Mouse (Mus musculus) 3T3-L1 (cell line): ENCODE data around the gene Fan1.

ENCODE experiments used
- DNase-seq: peaks from one replicate; pipeline ENCODE4 v3.0.0-alpha.2; 2015; ENCODE audit warnings: low read depth, low spot score

Fan1 gene

DNA sequence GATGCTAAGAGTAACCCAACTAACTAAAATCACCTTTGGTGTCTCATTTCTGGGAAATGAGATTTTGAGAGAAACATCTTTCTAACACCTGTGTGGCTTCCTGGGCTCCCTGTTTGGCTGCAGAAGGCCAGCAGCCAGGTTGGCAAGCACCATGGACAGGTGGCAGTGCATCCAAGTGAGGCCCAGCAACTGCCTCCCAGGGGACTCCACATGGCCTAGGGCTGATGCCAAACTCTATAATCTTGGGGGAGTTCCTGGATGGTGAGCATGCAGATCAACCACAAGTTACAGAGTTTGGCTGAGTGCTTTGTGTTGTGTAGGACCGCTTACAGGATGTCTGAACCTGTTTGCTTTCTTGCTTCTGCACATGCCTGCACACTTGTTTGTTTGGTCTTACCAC lies 41.2 kb downstream of the Fan1 start:
- no peak for DNase-seq

- DNase-seq = no peak
Observed at GRCm38 (mm10) chr7:64331309-64331708, 42.6 kb downstream of the Fan1 start.

GRCm38 (mm10) chr7:64327486-64327885 lies 46.4 kb downstream of the Fan1 start:
- DNase-seq = no peak

GRCm38 (mm10) chr7:64326892-64327291 lies 47.0 kb downstream of the Fan1 start:
- DNase-seq = peak; percentile 85

DNA sequence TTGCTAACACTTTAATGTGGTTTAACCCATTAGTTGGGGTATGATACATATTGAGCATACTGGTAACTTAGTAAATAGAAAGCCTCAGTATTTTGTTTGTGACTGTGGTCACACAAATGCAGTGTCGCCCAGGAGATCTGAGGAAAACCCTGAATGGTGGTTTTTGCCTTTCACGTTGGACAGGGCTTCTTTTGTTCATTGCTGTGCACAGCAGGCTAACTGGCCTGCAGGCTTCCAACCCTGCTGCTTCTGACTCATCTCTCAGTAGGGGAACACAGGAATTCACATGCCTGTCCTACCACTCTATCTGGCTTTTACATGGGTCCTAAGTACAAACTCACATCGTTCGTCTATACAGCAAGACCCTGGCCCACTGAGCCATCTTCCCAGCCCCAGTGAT lies 52.2 kb downstream of the Fan1 start:
- peak; percentile 53 for DNase-seq

DNA sequence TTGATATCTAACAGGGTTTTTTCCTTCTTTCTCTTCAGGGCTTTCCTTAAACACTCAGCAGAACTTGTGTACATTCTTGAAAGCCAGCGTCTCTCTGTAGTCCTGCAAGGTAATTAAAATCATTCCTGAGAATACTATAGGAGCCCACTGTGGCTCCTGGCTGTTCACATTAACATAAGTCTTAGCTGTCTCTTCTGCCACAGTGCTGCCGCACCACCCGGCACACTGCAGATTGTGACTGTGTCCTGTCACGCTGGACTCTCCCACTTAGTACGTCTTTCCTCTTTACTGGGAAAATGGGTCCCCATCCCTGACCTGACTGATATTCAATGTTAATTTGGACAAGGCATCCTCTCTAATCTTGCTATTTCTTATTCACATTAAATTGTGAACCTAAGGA lies 52.8 kb downstream of the Fan1 start:
- no peak for DNase-seq

DNA sequence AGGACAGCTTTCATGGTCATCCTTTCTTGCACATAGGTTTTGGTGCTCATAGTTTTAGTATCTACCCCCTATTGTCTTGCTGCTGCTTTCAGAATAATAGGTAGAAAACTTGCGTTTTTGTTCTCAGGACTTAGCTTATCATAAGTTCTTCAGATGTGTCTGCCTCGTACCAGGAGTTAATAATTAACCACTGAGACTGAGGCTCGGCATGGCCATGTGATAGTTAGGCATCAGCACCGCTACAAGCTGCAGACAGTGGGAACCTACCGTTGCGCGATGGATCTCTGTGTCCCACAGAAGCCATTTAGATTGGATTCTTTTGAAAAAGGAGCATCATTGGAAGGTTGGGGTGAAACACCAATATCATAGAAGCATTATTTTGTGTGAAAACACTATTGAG lies 61.1 kb downstream of the Fan1 start:
- no peak for DNase-seq

DNA sequence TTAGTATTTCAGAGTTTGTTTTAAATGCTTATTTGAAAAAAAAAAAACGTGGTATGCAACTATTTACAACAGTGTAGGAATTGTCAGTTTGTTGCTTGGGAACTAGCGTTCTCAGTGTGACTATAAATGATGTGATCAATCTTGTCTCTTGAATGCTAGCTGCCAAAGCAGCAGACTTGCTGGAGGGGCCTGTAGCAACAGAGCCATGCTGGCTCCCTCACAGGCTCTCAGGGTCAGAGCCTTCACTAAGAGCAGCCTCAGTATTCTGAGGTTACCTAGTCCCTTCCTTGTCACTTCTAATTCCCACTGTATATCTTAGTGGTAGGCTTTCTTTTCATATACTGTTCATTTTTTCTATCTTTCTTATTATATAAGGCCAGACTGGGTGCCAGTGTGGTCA lies 63.1 kb downstream of the Fan1 start:
- no peak for DNase-seq

DNA sequence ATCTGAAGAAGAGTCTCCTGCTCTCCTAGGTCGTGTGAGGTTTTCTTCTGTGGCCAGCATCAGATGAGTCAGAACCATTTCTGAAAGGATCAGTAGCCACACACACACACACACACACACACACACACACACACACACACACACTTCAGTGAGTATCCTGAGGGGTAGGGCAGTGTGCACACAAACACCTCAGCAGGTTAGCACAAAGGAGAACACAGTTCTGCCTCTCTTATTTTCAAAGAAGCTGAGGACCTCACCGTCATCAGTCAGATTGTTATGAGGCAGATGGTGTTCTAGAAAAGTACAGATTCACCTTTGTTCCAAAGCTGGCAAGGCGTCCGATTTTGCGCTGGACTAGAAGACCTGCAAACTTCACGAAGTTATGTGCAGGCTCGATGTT lies 63.7 kb downstream of the Fan1 start:
- DNase-seq = no peak
